Mouse (Mus musculus) CH12.LX (cell line): ENCODE results near the gene Robo2. TPM values are rescaled to one million over a fixed set of nuclear protein-coding genes. Genes with fewer than 3 reads are reported as not detected.

Experiments used
- DNase-seq: peaks from one replicate; pipeline ENCODE4 v3.0.0-alpha.2; 2013; ENCODE audit errors: extremely low read depth
- H3K27ac ChIP-seq: 2 replicates; pipeline ENCODE4 v1.5.1; 2012; ENCODE audit warnings: low read depth, mild to moderate bottlenecking, control low read depth, moderate library complexity; ENCODE audit not compliant: insufficient read depth
- H3K27me3 ChIP-seq: replicated peaks from 2 replicates; pipeline ENCODE3; 2012; ENCODE audit warnings: inconsistent platforms
- H3K36me3 ChIP-seq, 2 experiments: replicated peaks in 1 of 2; 2 replicates each; pipeline versions ENCODE3 to v1.6.1; 2012; ENCODE audit warnings: inconsistent platforms in 1 of 2, low read length in 1 of 2, mild to moderate bottlenecking in 1 of 2, mixed read lengths in 1 of 2, moderate library complexity in 1 of 2; ENCODE audit not compliant: control insufficient read depth in 1 of 2, insufficient read depth in 1 of 2
- H3K4me1 ChIP-seq, 2 experiments: 2 replicates each; pipeline ENCODE4 v1.6.1; 2012; ENCODE audit warnings: inconsistent platforms in 1 of 2, moderate library complexity in 1 of 2; ENCODE audit not compliant: insufficient read depth in 2 of 2, control insufficient read depth in 1 of 2
- H3K4me2 ChIP-seq: 2 replicates; pipeline ENCODE4 v1.6.1; 2012; ENCODE audit warnings: low read depth, mild to moderate bottlenecking, control low read depth; ENCODE audit not compliant: poor library complexity, insufficient read depth, severe bottlenecking
- H3K4me3 ChIP-seq, 3 experiments: fragments of 150-350 bp in 1 of 3; sonication (generic) in 1 of 3; replicated peaks in 1 of 3; 2 replicates each; pipeline versions ENCODE3 to v1.5.1; 2011 to 2012; ENCODE audit warnings: low read depth in 2 of 3, low read length in 2 of 3, mild to moderate bottlenecking in 2 of 3, moderate library complexity in 2 of 3, control low read depth in 1 of 3, improper control_type of control experiment in 1 of 3, inconsistent platforms in 1 of 3, mixed read lengths in 1 of 3; ENCODE audit not compliant: poor library complexity in 1 of 3
- H3K79me2 ChIP-seq: replicated peaks from 2 replicates; pipeline ENCODE4 v1.6.1; 2012; ENCODE audit warnings: mild to moderate bottlenecking, moderate library complexity; ENCODE audit not compliant: control insufficient read depth, poor library complexity, insufficient read depth, severe bottlenecking; ENCODE audit errors: extremely low read depth
- H3K9ac ChIP-seq: 2 replicates; pipeline ENCODE4 v1.6.1; 2012; ENCODE audit warnings: low read depth, mild to moderate bottlenecking, control low read depth, moderate library complexity; ENCODE audit not compliant: insufficient read depth
- H3K9me3 ChIP-seq: replicated peaks from 2 replicates; pipeline ENCODE3; 2012; ENCODE audit warnings: low read length, inconsistent platforms, mixed read lengths
- BHLHE40 ChIP-seq: IDR thresholded peaks from 2 replicates; pipeline ENCODE4 v1.6.1; 2011; ENCODE audit warnings: mild to moderate bottlenecking, low read depth, low read length, improper control_type of control experiment
- CHD1 ChIP-seq: IDR thresholded peaks from 2 replicates; pipeline ENCODE4 v1.6.1; 2012; ENCODE audit warnings: low read depth, low read length, improper control_type of control experiment, inconsistent platforms
- CHD2 ChIP-seq: IDR thresholded peaks from 2 replicates; pipeline ENCODE4 v1.6.1; 2011; ENCODE audit warnings: low read length, improper control_type of control experiment
- CTCF ChIP-seq, 2 experiments: IDR thresholded peaks in 1 of 2; conservative IDR thresholded peaks in 1 of 2; 2 replicates each; pipeline ENCODE4 v1.5.1; 2011 to 2012; ENCODE audit warnings: low read depth in 2 of 2, low read length in 2 of 2, improper control_type of control experiment in 1 of 2, inconsistent platforms in 1 of 2, mild to moderate bottlenecking in 1 of 2, moderate library complexity in 1 of 2
- ETS1 ChIP-seq: conservative IDR thresholded peaks from 2 replicates; pipeline ENCODE4 v1.6.1; 2012; ENCODE audit warnings: low read depth, mild to moderate bottlenecking, inconsistent platforms, low read length, improper control_type of control experiment, moderate library complexity
- HCFC1 ChIP-seq: IDR thresholded peaks from 2 replicates; pipeline ENCODE4 v1.6.1; 2012; ENCODE audit warnings: low read depth, mild to moderate bottlenecking, inconsistent platforms, low read length, improper control_type of control experiment
- JUND ChIP-seq: conservative IDR thresholded peaks from 2 replicates; pipeline ENCODE4 v1.6.1; 2011; ENCODE audit warnings: low read depth, low read length, improper control_type of control experiment
- KAT2A ChIP-seq: IDR thresholded peaks from 2 replicates; pipeline ENCODE4 v1.6.1; 2012; ENCODE audit warnings: low read length, improper control_type of control experiment, inconsistent platforms; ENCODE audit not compliant: insufficient replicate concordance
- MAX ChIP-seq: IDR thresholded peaks from 2 replicates; pipeline ENCODE4 v1.6.1; 2011; ENCODE audit warnings: low read length, improper control_type of control experiment
- MAZ ChIP-seq: IDR thresholded peaks from 2 replicates; pipeline ENCODE4 v1.6.1; 2012; ENCODE audit warnings: low read depth, mild to moderate bottlenecking, inconsistent platforms, low read length, improper control_type of control experiment, moderate library complexity
- MEF2A ChIP-seq: IDR thresholded peaks from 2 replicates; pipeline ENCODE4 v1.6.1; 2014; ENCODE audit warnings: low read depth, mild to moderate bottlenecking, inconsistent platforms, low read length, improper control_type of control experiment, borderline replicate concordance
- POLR2A ChIP-seq: IDR thresholded peaks from 2 replicates; pipeline ENCODE4 v1.6.1; 2011; ENCODE audit warnings: low read depth, mild to moderate bottlenecking, improper control_type of control experiment, low read length
- SIN3A ChIP-seq: IDR thresholded peaks from 2 replicates; pipeline ENCODE4 v1.6.1; 2012; ENCODE audit warnings: low read length, improper control_type of control experiment, inconsistent platforms
- UBTF ChIP-seq: IDR thresholded peaks from 2 replicates; pipeline ENCODE4 v1.6.1; 2012; ENCODE audit warnings: low read depth, mild to moderate bottlenecking, inconsistent platforms, low read length, improper control_type of control experiment, moderate library complexity
- USF1 ChIP-seq: IDR thresholded peaks from 2 replicates; pipeline ENCODE4 v1.6.1; 2014; ENCODE audit warnings: low read depth, mild to moderate bottlenecking, inconsistent platforms, low read length, improper control_type of control experiment
- ZNF384 ChIP-seq: IDR thresholded peaks from 2 replicates; pipeline ENCODE4 v1.6.1; 2012; ENCODE audit warnings: low read depth, low read length, improper control_type of control experiment, inconsistent platforms
- dilution Hi-C: fragments of 300-500 bp; cut with MboI; formaldehyde crosslinking; loops from 2 replicates; pipeline ENCODE4 v1.14.3; 2020; ENCODE audit warnings: low sequenced_read_pairs; ENCODE audit not compliant: extremely low pct_unique_long_range_greater_than_20kb, extremely low pct_ligation_motif_present
- in situ Hi-C: fragments of 300-500 bp; cut with MboI; formaldehyde crosslinking; loops from 3 replicates; pipeline ENCODE4 v1.14.3; 2019; ENCODE audit warnings: low sequenced_read_pairs, low pct_ligation_motif_present, low pct_unique_long_range_greater_than_20kb, mixed read lengths
- polyA plus RNA-seq: library from polyadenylated mRNA; unstranded; fragments of >175 nt; gene quantifications from 2 replicates; pipeline ENCODE4 v1.2.1, GENCODE M21; 2012; ENCODE audit warnings: low read depth; ENCODE audit not compliant: insufficient read length
- total RNA-seq, 2 experiments: library from RNA; depleted of rRNA; stranded (reverse); fragments of 300-350 nt in 1 of 2; fragments of >200 nt in 1 of 2; gene quantifications; 2 replicates each; pipeline ENCODE4 v1.2.3; 2012 to 2014

Gene Robo2
- total and polyA plus RNA-seq, 3 experiments, result not detected

DNA sequence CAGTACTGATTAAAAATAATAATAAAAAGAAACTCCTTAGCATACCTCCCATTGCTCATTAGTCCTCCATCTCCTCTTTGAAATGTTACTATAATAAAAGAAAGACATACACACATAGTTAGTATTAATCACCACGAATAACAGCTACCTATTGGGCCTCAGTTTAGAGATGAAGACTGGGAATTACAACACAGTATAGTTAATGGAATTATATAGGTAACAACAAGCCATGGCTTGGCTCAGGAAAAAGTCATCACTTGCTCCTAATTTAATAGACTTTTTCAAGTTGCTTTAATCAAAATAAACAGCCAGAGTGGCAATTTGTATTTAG, 471.4 kb downstream of the Robo2 start:
- dilution Hi-C loops, result no loop called here
- Histone ChIP-seq H3K4me1 (no peaks in the 10 kb centered on the region), H3K79me2 (no peaks in the 10 kb centered on the region), H3K4me2 (no peak overlapping the region), H3K9me3 (peaks cover 35% of the 10 kb centered on the region), H3K9ac (no peak overlapping the region), H3K36me3 (no peaks in the 10 kb centered on the region), H3K27ac (no peak overlapping the region), H3K27me3 (no peaks in the 10 kb centered on the region), H3K4me3 (no peak overlapping the region)
- in situ Hi-C loops, result no loop called here
- no peak for DNase-seq
- TF ChIP-seq SIN3A, result no peak
- no peak for TF ChIP-seq CHD1
- no peak for TF ChIP-seq ZNF384

DNA sequence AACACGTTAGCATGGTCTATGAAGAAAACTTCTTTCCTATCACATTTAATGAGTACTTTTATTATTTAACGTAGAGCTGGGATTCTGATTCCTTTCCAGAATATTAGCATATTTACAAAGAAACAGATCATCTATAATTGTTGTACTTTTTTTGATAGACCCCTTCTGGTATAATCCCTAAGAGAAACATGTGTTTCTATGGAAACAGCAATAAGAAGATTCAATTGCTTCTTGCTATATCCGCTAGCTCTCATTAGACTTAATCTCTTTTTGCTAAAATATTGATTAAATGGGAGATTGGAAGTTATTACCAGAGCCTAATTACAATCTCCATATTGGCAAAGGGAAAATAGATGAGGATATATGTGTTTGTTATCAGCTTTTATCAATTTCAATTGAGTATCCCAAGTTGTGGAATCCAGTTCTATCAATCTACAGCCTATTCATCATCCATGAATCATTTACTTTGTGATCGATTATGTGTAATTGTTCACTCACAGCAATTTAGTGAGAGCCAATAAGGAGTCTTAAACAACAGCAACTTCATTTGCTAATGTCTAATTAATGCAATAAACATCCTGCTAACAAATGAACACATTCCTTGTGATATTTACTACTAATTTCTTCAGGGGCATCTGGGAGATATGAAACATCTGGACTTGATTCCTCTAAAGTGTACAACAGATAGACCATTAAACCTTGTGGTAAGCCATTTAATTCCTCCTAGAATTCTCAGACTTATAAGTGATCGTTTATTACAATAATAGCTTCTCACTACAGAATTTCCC, 472.0 kb downstream of the Robo2 start:
- Histone ChIP-seq H3K4me2 (no peak overlapping the region), H3K4me1 (no peaks in the 10 kb centered on the region), H3K36me3 (no peaks in the 10 kb centered on the region), H3K9ac (no peak overlapping the region), H3K9me3 (peaks cover 32% of the 10 kb centered on the region), H3K4me3 (no peak overlapping the region), H3K27me3 (no peaks in the 10 kb centered on the region), H3K79me2 (no peaks in the 10 kb centered on the region), H3K27ac (no peak overlapping the region)
- in situ Hi-C loops (no loop called here), dilution Hi-C loops (no loop called here)
- TF ChIP-seq UBTF (no peak), CHD2 (no peak), POLR2A (no peak), ETS1 (no peak), CHD1 (no peak), HCFC1 (no peak), BHLHE40 (no peak), MAZ (no peak), USF1 (no peak), MEF2A (no peak), JUND (no peak), MAX (no peak), KAT2A (no peak), SIN3A (no peak), CTCF (conservative IDR thresholded peaks at IDR 0.05 in 1 of 2, IDR thresholded peaks at IDR 0.05 in 1 of 2; ENCODE audit: low read depth in 2 of 2, low read length in 2 of 2) (no peak)
- DNase-seq, result no peak
